Mouse (Mus musculus): Measurements from ENCODE around the gene Traf3.

Gene Traf3

GRCm38 (mm10) chr12:111207641-111208040 is 41.5 kb downstream of the Traf3 start:
- DNase-seq: no peak

DNA sequence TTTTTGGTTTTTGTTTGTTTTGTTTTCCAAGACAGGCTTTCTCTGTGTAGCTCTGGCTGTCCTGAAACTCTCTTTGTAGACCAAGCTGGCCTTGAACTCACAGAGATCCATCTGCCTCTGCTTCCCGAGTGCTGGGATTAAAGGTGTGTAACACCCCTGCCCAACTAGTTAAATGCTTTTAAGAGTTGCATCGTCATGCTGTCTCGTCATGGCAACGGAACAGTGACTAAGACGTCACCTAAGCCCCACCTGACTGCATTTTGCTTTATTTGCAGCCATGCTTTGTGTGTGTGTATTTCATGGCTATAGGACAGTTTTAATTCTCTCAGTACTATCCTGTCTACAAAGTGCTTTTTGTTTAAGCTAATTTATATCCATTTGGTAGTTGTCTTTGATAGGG is 45.6 kb downstream of the Traf3 start:
- no peak for DNase-seq

GRCm38 (mm10) chr12:111218867-111219266 is 52.7 kb downstream of the Traf3 start:
- no peak for DNase-seq

DNA sequence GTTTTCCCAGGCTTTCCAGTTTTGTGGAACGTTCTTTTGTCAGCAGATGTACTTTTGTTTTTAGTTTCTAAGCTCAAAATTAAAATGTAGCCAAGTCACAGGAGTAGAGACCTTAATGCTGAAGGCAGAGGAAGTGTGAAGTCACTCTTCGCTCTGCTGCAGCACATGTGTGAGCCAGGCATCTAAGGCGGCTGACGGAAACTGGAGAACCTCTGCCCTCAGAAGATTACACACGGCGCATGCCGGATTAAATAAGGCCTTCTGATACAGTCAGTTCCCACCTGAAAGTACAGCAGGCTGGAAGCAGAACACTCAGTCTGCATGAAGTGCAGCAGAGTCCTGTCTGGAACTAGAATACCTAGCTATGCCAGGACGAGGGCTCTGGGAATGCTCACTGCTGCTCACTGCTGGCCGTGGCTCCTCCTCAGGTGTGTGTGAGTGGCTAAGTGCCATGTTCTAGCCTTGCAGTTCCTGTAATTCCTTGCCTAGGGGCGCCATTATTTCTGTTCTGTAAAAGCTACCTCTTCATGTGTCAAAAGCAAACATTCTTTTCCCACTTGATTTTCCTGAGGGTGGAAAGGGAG is 59.1 kb downstream of the Traf3 start:
- no peak for DNase-seq

DNA sequence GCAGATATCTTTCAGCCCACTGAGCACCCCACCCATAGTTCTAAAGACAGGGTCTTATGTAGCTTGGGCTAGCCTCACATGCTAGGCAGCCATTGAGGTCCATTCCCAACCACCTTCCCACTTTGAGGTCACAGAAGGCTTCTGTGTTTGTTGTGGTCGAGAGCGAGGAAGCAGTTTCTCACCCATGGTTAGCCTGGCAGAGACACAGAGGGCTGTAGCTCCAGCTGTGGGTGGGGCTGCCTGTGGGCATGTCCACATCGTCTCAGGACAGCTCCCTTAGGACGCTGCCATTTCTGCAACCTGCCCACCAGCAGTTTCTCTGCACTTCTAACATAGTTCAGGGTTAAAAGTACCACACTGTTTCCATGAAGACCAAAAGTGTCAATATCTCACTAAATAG is 61.2 kb downstream of the Traf3 start:
- DNase-seq: no peak

DNA sequence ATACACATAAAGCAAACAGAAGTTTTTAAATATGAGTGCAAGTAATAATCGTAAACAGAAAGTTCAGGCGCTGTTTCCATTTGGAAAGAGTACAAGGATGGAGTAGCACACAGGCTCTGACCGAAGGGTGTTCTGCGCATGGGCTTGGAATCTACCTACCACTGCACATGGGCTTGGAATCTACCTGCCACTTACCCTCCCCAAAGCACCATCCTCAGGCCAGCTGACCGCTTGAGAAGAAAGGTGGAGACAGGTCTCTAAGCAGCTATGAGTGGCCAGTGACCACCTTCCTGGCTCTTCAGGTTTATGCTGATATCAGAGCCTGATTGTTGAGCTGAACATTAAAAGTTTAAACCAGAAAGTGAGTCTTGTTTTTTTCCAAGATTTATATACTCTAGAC is 62.3 kb downstream of the Traf3 start:
- no peak for DNase-seq

DNA sequence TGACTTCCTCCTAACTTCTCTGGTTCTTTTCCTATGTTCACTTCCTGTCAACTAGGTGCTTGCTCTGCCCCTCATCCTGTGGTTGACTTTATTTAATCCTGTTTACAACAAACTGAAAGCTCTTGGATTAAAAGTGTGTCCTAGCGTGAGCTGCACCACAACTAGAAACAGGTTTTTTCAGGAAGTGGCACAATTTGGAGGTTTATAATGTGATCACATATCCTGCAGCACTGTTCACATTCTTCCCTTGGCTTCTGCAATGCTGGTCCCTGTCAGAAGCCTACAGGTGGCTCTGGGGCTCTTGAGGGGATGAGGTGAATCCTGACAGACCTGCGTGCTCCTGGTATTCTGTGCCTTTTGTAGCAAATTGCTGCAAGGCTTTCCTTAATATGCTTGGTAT is 64.6 kb downstream of the Traf3 start:
- no peak for DNase-seq

DNA sequence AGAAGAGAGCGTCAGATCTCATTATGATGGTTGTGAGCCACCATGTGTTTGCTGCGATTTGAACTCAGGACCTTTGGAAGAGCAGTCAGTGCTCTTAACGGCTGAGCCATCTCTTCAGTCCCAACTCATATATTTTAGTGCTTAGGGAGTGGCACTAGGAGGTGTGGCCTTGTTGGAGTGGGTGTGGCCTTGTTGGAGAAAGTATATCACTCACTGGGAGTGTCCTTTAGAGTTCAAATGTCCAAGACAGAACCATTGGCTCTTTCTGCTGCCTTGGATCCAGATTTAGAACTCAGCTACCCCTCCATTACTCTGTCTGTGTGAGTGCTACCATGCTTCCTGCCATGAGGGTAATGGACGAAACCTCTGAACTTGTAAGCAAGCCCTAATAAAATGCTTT is 67.6 kb downstream of the Traf3 start:
- DNase-seq: no peak

- DNase-seq: no peak
Observed at GRCm38 (mm10) chr12:111234383-111234782, 68.2 kb downstream of the Traf3 start.

DNA sequence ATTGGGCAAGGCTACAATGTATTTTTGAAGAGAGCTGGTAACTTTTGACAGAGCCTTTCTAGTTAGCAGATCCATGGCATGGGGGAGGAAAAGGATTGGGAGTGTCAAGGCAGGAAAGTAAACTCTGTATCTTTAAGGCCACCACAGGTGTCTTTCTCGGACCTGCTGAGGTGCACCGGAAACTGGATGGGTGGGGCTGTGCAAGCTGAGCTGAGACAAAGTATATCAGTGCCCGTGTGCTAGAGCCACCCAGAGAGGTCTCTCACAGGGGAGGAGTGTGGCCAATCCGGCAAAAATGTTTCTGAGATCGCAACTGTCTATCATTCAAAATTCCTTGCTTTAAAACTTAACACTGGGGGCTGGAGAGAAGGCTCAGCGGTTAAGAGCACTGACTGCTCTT is 69.5 kb downstream of the Traf3 start:
- DNase-seq: no peak

DNA sequence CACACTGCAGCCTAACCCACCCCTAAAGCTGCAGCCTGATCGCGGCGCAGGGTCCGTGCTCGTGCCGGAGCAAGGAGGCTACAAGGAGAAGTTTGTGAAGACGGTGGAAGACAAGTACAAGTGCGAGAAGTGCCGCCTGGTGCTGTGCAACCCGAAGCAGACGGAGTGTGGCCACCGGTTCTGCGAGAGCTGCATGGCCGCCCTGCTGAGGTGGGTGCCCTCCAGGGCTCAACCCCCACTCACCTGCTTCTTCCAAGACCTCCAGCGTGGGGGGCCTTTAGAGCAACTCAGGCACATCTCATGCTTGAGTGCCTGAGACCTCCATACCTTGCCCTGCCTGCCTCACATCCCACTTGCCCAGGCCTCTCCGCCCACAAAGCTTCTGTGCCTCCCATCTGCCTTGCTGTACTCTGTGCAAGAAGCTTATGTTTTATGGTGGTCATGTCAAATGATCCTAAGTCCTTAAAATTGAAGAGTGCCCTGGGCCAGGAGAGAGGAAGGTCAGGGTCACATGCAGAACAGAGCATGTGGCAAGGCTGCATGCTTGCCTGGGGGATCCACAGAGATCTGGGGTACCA is 71.5 kb downstream of the Traf3 start:
- no peak for DNase-seq

GRCm38 (mm10) chr12:111238345-111238744 is 72.2 kb downstream of the Traf3 start:
- DNase-seq: no peak

DNA sequence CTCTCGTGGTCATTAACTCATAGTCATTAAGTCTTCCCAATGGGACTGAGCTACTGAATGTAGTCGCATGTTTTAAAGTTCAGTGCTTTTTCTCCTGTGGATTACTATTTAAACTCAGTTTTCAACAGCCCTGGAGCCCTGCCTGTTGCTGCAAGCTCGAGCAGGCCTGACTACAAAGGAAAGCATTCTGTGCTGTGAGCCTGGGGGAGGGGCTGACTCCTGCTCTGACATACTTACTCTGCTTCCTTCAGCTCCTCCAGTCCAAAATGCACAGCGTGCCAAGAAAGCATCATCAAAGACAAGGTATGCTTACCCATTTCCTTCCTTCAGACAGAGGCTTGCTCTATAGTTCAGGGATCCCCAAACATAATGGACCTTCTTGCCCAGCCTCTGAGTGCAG is 72.6 kb downstream of the Traf3 start:
- DNase-seq: no peak

- no peak for DNase-seq
Observed at GRCm38 (mm10) chr12:111239930-111240329, 73.8 kb downstream of the Traf3 start.

DNA sequence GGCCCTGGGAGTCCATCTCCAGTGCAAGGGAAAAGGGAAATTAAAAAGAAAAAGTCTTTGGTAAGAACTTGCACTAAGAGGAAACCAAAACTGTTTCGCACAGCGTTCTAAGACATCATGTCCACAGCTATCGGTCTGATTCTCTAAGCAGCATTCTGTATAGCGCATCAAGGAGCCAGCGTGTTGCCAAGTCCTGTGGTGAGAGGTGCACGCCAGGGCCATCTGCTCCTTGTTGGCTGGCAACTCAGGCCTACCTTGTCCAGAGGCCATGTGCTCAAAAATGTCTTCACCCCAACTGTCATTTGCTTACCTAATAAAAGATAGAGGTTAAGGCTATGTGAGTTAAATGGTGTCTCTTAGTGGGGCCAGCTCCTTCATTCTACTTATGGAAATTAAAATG is 75.7 kb downstream of the Traf3 start:
- DNase-seq: peak; percentile 95

DNA sequence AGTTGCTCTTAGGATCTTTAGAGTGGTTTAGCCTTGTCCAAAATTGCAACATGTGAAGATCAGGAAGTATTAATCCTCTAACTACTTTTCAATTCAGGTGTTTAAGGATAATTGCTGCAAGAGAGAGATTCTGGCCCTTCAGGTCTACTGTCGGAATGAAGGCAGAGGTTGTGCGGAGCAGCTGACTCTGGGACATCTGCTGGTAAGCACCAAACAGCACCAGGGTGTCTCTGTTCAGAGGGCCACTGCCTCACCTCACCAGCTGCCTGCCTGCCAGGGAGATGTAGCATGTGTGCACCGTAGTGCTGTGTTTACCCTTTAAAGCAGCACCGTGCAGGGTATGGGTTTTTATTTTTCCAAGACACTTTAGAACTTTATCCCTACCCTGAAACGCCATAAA is 76.2 kb downstream of the Traf3 start:
- DNase-seq: no peak

GRCm38 (mm10) chr12:111243733-111244132 is 77.6 kb downstream of the Traf3 start:
- no peak for DNase-seq

GRCm38 (mm10) chr12:111245070-111245469 is 78.9 kb downstream of the Traf3 start:
- no peak for DNase-seq

GRCm38 (mm10) chr12:111246808-111247464 is 80.8 kb downstream of the Traf3 start:
- no peak for DNase-seq

GRCm38 (mm10) chr12:111249095-111249494 is 82.9 kb downstream of the Traf3 start:
- no peak for DNase-seq

- no peak for DNase-seq
Observed at GRCm38 (mm10) chr12:111250116-111250515, 83.9 kb downstream of the Traf3 start.

- no peak for DNase-seq
Observed at GRCm38 (mm10) chr12:111251227-111251626, 85.1 kb downstream of the Traf3 start.

DNA sequence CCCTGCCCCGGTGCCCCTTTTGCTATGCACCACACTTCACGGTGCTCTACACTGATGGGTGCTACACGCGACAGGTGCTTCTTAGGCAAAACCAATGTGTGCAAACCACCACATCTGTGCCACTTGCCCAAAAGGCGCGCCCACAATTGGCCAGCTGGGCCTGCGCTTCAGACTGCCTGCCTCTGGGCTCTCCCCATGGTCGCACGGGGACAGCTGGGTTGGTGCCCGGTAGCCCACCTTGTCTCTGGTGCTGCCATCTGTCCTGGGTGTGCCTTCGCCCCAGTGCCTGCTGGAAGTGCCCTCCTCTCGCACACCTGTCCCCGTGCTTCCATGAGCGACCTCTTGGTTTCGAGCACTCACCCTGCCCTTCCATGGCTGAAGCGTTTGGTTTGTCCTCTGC is 97.5 kb downstream of the Traf3 start:
- no peak for DNase-seq

DNA sequence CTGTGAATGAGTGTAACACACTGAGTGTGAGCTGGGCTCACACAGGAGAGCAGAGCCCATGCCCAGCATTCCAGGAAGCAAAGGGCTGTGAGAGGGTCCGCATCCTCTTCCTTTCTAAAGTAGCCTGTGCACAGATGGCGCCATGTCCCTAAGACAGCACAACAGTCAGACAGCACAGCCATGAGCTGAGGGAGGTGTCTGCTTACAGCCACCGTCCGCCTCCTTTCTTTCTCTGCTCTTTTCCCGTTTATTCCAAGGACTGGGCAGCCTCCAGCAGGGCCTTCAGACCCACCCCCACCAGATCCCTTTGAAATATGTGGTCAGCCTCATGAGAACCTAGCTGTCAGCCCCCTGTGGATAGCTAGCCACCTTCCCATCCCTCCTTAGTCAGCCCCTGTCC is 99.0 kb downstream of the Traf3 start:
- DNase-seq: no peak

GRCm38 (mm10) chr12:111266592-111266991 is 100.4 kb downstream of the Traf3 start:
- DNase-seq: no peak
